Mouse (Mus musculus) heart, embryonic 15.5 days (tissue): Measurements from ENCODE around the gene Timm9. TPM values are rescaled to one million over a fixed set of nuclear protein-coding genes. Genes with fewer than 3 reads are reported as not detected.

Experiments
- ATAC-seq: fragments of 200-750 bp; cut with Nextera tagmentation; replicated peaks from 2 replicates; pipeline ENCODE4 v1.8.0; 2017; ENCODE audit warnings: low read depth, moderate TSS enrichment; ENCODE audit not compliant: insufficient number of reproducible peaks, insufficient read depth, low FRiP score
- H3K27ac ChIP-seq: fragments of 300-500 bp; sonication (generic); 2 replicates; pipeline ENCODE4 v1.5.1; 2015; ENCODE audit warnings: mild to moderate bottlenecking, inconsistent platforms
- H3K27me3 ChIP-seq: fragments of 300-500 bp; sonication (generic); 2 replicates; pipeline ENCODE4 v1.6.1; 2015; ENCODE audit warnings: inconsistent platforms
- H3K36me3 ChIP-seq: fragments of 300-500 bp; sonication (generic); 2 replicates; pipeline ENCODE4 v1.6.1; 2015; ENCODE audit warnings: mild to moderate bottlenecking, inconsistent platforms
- H3K4me1 ChIP-seq: fragments of 300-500 bp; sonication (generic); replicated peaks from 2 replicates; pipeline ENCODE4 v1.6.1; 2015; ENCODE audit warnings: inconsistent platforms
- H3K4me2 ChIP-seq: fragments of 300-500 bp; sonication (generic); 2 replicates; pipeline ENCODE4 v1.6.1; 2015; ENCODE audit warnings: inconsistent platforms, mild to moderate bottlenecking, moderate library complexity
- H3K4me3 ChIP-seq: fragments of 300-500 bp; sonication (generic); 2 replicates; pipeline ENCODE4 v1.5.1; 2015; ENCODE audit warnings: mild to moderate bottlenecking, inconsistent platforms
- H3K9ac ChIP-seq: fragments of 300-500 bp; sonication (generic); 2 replicates; pipeline ENCODE4 v1.6.1; 2015; ENCODE audit warnings: mild to moderate bottlenecking, inconsistent platforms
- H3K9me3 ChIP-seq: fragments of 300-500 bp; sonication (generic); replicated peaks from 2 replicates; pipeline ENCODE4 v1.6.1; 2016; ENCODE audit warnings: inconsistent platforms
- WGBS: fragments of 180-500 bp; shearing (Covaris S2); methylation state at CpG from one replicate; pipeline ENCODE4 v1.1.7; 2015; ENCODE audit warnings: mixed read lengths; 5-methylcytosine and 5-hydroxymethylcytosine counted together
- polyA plus RNA-seq: library from polyadenylated mRNA; unstranded; fragments of >200 nt; fragmentation: Nextera tagmentation; extraction: Ambion mirVana; gene quantifications from 2 replicates; pipeline ENCODE4 v1.2.1, GENCODE M21; 2015

Gene Timm9
- polyA plus RNA-seq, result 90.9 and 98.9 TPM in 2 replicates

- H3K27ac ChIP-seq, result peak within 1 kb of the TSS; percentile 88
- WGBS, result under 1% methylated on average over 52 of the region's 52 CpGs
- peak; percentile 88 for ATAC-seq
- peak within 1 kb of the TSS; percentile 93 for H3K4me2 ChIP-seq
- H3K9ac ChIP-seq, result peak within 1 kb of the TSS; percentile 94
- H3K4me1 ChIP-seq, result peaks cover 25% of the 10 kb centered on the region
- peaks cover 33% of the 10 kb centered on the region for H3K36me3 ChIP-seq
- no peaks in the 10 kb centered on the region for H3K27me3 ChIP-seq
- no peaks in the 10 kb centered on the region for H3K9me3 ChIP-seq
- peak within 1 kb of the TSS; percentile 98 for H3K4me3 ChIP-seq
These were observed at the start of gene Timm9, which contains the start of gene 2700049A03Rik for GRCm38 (mm10) chr12:71136130-71136973. Gene Timm9 (minus strand): TSS chr12:71136684. Gene 2700049A03Rik (plus strand): TSS chr12:71136848.

GRCm38 (mm10) chr12:71184396-71184795 lies 47.9 kb upstream of the Timm9 start:
- Histone ChIP-seq H3K9me3 (no peaks in the 10 kb centered on the region), H3K27me3 (no peaks in the 10 kb centered on the region), H3K4me1 (no peaks in the 10 kb centered on the region), H3K4me2 (no peak overlapping the region), H3K36me3 (peaks cover 46% of the 10 kb centered on the region), H3K4me3 (no peak overlapping the region), H3K9ac (no peak overlapping the region), H3K27ac (no peak overlapping the region)
- ATAC-seq, result no peak
- 93% methylated on average over 4 of the region's 4 CpGs for WGBS

- Histone ChIP-seq H3K27ac (no peak overlapping the region), H3K4me2 (no peak overlapping the region), H3K4me3 (no peak overlapping the region), H3K4me1 (no peaks in the 10 kb centered on the region), H3K36me3 (peaks cover 46% of the 10 kb centered on the region), H3K9me3 (no peaks in the 10 kb centered on the region), H3K9ac (no peak overlapping the region), H3K27me3 (no peaks in the 10 kb centered on the region)
- 84% methylated on average over 3 of the region's 3 CpGs for WGBS
- ATAC-seq, result no peak
These were observed 47.3 kb upstream of the Timm9 start for GRCm38 (mm10) chr12:71183736-71184135.

- H3K4me2 ChIP-seq, result no peak overlapping the region
- no peak for ATAC-seq
- H3K36me3 ChIP-seq, result peaks cover 41% of the 10 kb centered on the region
- no peaks in the 10 kb centered on the region for H3K9me3 ChIP-seq
- H3K4me3 ChIP-seq, result no peak overlapping the region
- 85% methylated on average over 1 of the region's 1 CpGs for WGBS
- H3K27ac ChIP-seq, result no peak overlapping the region
- H3K9ac ChIP-seq, result no peak overlapping the region
- no peaks in the 10 kb centered on the region for H3K4me1 ChIP-seq
- no peaks in the 10 kb centered on the region for H3K27me3 ChIP-seq
These were observed 33.4 kb upstream of the Timm9 start for GRCm38 (mm10) chr12:71169911-71170310.

- Histone ChIP-seq H3K9ac (no peak overlapping the region), H3K4me1 (no peaks in the 10 kb centered on the region), H3K27me3 (no peaks in the 10 kb centered on the region), H3K36me3 (peaks cover 56% of the 10 kb centered on the region), H3K9me3 (no peaks in the 10 kb centered on the region), H3K4me2 (no peak overlapping the region), H3K4me3 (no peak overlapping the region), H3K27ac (no peak overlapping the region)
- WGBS, result 83% methylated on average over 9 of the region's 9 CpGs
- ATAC-seq, result no peak
These were observed 27.9 kb upstream of the Timm9 start for GRCm38 (mm10) chr12:71164410-71164809.

GRCm38 (mm10) chr12:71157974-71158373 lies 21.5 kb upstream of the Timm9 start:
- Histone ChIP-seq H3K27me3 (no peaks in the 10 kb centered on the region), H3K36me3 (peaks cover 64% of the 10 kb centered on the region), H3K4me2 (no peak overlapping the region), H3K4me1 (no peaks in the 10 kb centered on the region), H3K27ac (no peak overlapping the region), H3K4me3 (no peak overlapping the region), H3K9ac (no peak overlapping the region), H3K9me3 (no peaks in the 10 kb centered on the region)
- ATAC-seq, result no peak
- WGBS, result 84% methylated on average over 6 of the region's 6 CpGs

- no peak overlapping the region for H3K27ac ChIP-seq
- H3K4me3 ChIP-seq, result no peak overlapping the region
- WGBS, result 85% methylated on average over 6 of the region's 6 CpGs
- no peak for ATAC-seq
- no peaks in the 10 kb centered on the region for H3K9me3 ChIP-seq
- no peak overlapping the region for H3K4me2 ChIP-seq
- no peaks in the 10 kb centered on the region for H3K4me1 ChIP-seq
- H3K27me3 ChIP-seq, result no peaks in the 10 kb centered on the region
- H3K36me3 ChIP-seq, result peaks cover 65% of the 10 kb centered on the region
- H3K9ac ChIP-seq, result no peak overlapping the region
These were observed 18.5 kb upstream of the Timm9 start for GRCm38 (mm10) chr12:71154979-71155378.

- ATAC-seq, result no peak
- Histone ChIP-seq H3K27me3 (no peaks in the 10 kb centered on the region), H3K9ac (no peak overlapping the region), H3K4me2 (no peak overlapping the region), H3K9me3 (no peaks in the 10 kb centered on the region), H3K36me3 (peaks cover 59% of the 10 kb centered on the region), H3K4me1 (no peaks in the 10 kb centered on the region), H3K27ac (no peak overlapping the region), H3K4me3 (no peak overlapping the region)
- 84% methylated on average over 8 of the region's 8 CpGs for WGBS
These were observed 13.7 kb upstream of the Timm9 start for GRCm38 (mm10) chr12:71150167-71150566.

GRCm38 (mm10) chr12:71149456-71149855 lies 13.0 kb upstream of the Timm9 start:
- peaks cover 54% of the 10 kb centered on the region for H3K36me3 ChIP-seq
- no peaks in the 10 kb centered on the region for H3K27me3 ChIP-seq
- H3K4me2 ChIP-seq, result no peak overlapping the region
- WGBS, result 82% methylated on average over 6 of the region's 6 CpGs
- H3K4me3 ChIP-seq, result no peak overlapping the region
- no peak overlapping the region for H3K9ac ChIP-seq
- no peak for ATAC-seq
- no peak overlapping the region for H3K27ac ChIP-seq
- H3K4me1 ChIP-seq, result no peaks in the 10 kb centered on the region
- no peaks in the 10 kb centered on the region for H3K9me3 ChIP-seq

- Histone ChIP-seq H3K9me3 (no peaks in the 10 kb centered on the region), H3K4me3 (no peak overlapping the region), H3K4me2 (no peak overlapping the region), H3K36me3 (peaks cover 58% of the 10 kb centered on the region), H3K27me3 (no peaks in the 10 kb centered on the region), H3K9ac (no peak overlapping the region), H3K27ac (no peak overlapping the region), H3K4me1 (no peaks in the 10 kb centered on the region)
- WGBS, result 89% methylated on average over 9 of the region's 9 CpGs
- no peak for ATAC-seq
These were observed 12.3 kb upstream of the Timm9 start for GRCm38 (mm10) chr12:71148801-71149200.

- peaks cover 56% of the 10 kb centered on the region for H3K36me3 ChIP-seq
- H3K9ac ChIP-seq, result no peak overlapping the region
- H3K4me2 ChIP-seq, result no peak overlapping the region
- H3K4me3 ChIP-seq, result no peak overlapping the region
- no peaks in the 10 kb centered on the region for H3K4me1 ChIP-seq
- 71% methylated on average over 3 of the region's 3 CpGs for WGBS
- no peaks in the 10 kb centered on the region for H3K27me3 ChIP-seq
- no peak for ATAC-seq
- no peaks in the 10 kb centered on the region for H3K9me3 ChIP-seq
- H3K27ac ChIP-seq, result no peak overlapping the region
These were observed 11.2 kb upstream of the Timm9 start for GRCm38 (mm10) chr12:71147641-71148040.

- H3K27me3 ChIP-seq, result no peaks in the 10 kb centered on the region
These were observed 4.7 kb upstream of the Timm9 start for GRCm38 (mm10) chr12:71141189-71141588.

More at GRCm38 (mm10) chr12:71141189-71141588, 4.7 kb upstream of the Timm9 start:
- no peak for ATAC-seq
- no peak overlapping the region for H3K4me3 ChIP-seq
- H3K27ac ChIP-seq, result no peak overlapping the region
- H3K9ac ChIP-seq, result no peak overlapping the region
- H3K4me2 ChIP-seq, result no peak overlapping the region
- H3K4me1 ChIP-seq, result peaks cover 15% of the 10 kb centered on the region
- H3K36me3 ChIP-seq, result peaks cover 44% of the 10 kb centered on the region
- H3K9me3 ChIP-seq, result no peaks in the 10 kb centered on the region
